Mouse (Mus musculus): ENCODE measurements around the gene Kcnj10. TPM values are rescaled to one million over a fixed set of nuclear protein-coding genes. Genes with fewer than 3 reads are reported as not detected.
A peak's percentile ranks its signal among the peaks of the same experiment; 100 is the strongest.

Gene Kcnj10
- polyA plus RNA-seq, 1 experiment from 2014 or later = 0.05 TPM

GRCm38 (mm10) chr1:172314911-172315310, 26.1 kb upstream of the Kcnj10 start:
- WGBS = 80% methylated on average over 3 of the region's 3 CpGs
- Histone ChIP-seq H3K27me3 (ENCODE audit: low read depth, poor library complexity, severe bottlenecking) (0 out of 2 replicates have a peak, but pooled peaks cover 11% of the 10 kb centered on the region), H3K27ac (no peak overlapping the region), H3K4me3 (no peak overlapping the region), H3K9me3 (replicated peaks) (no peaks in the 10 kb centered on the region), H3K4me1 (peaks cover 67% of the 10 kb centered on the region), H3K36me3 (peaks cover 32% of the 10 kb centered on the region)
- DNase-seq (ENCODE audit: low spot score) = no peak

- Histone ChIP-seq H3K4me1 (peaks cover 53% of the 10 kb centered on the region), H3K9me3 (replicated peaks) (no peaks in the 10 kb centered on the region), H3K36me3 (peaks cover 34% of the 10 kb centered on the region), H3K4me3 (peak overlapping the region; percentile 4; the same call in 1 of the 2 replicates), H3K27me3 (ENCODE audit: low read depth, poor library complexity, severe bottlenecking) (peaks cover 20% of the 10 kb centered on the region), H3K27ac (peak overlapping the region; percentile 61)
- WGBS = 62% methylated on average over 18 of the region's 18 CpGs
- no peak for DNase-seq (ENCODE audit: low spot score)
These were observed 23.6 kb upstream of the Kcnj10 start for GRCm38 (mm10) chr1:172317431-172317830.

- Histone ChIP-seq H3K9me3 (replicated peaks) (no peaks in the 10 kb centered on the region), H3K36me3 (peaks cover 34% of the 10 kb centered on the region), H3K27ac (no peak overlapping the region; the same call in 1 of the 2 replicates), H3K4me3 (no peak overlapping the region), H3K4me1 (peaks cover 48% of the 10 kb centered on the region), H3K27me3 (ENCODE audit: low read depth, poor library complexity, severe bottlenecking) (peaks cover 25% of the 10 kb centered on the region)
- WGBS = 59% methylated on average over 15 of the region's 15 CpGs
- DNase-seq (ENCODE audit: low spot score) = no peak
These were observed 23.1 kb upstream of the Kcnj10 start for GRCm38 (mm10) chr1:172317946-172318345.

GRCm38 (mm10) chr1:172318424-172319035, 22.5 kb upstream of the Kcnj10 start:
- Histone ChIP-seq H3K9me3 (replicated peaks) (no peaks in the 10 kb centered on the region), H3K4me3 (no peak overlapping the region), H3K27ac (0 out of 2 replicates have a peak overlapping the region, but pooled peaks have one; percentile 7), H3K27me3 (ENCODE audit: low read depth, poor library complexity, severe bottlenecking) (peaks cover 31% of the 10 kb centered on the region), H3K4me1 (peaks cover 42% of the 10 kb centered on the region), H3K36me3 (peaks cover 34% of the 10 kb centered on the region)
- 89% methylated on average over 19 of the region's 19 CpGs for WGBS
- no peak for DNase-seq (ENCODE audit: low spot score)

GRCm38 (mm10) chr1:172319346-172319745, 21.7 kb upstream of the Kcnj10 start:
- Histone ChIP-seq H3K27me3 (ENCODE audit: low read depth, poor library complexity, severe bottlenecking) (peaks cover 31% of the 10 kb centered on the region), H3K4me1 (peaks cover 34% of the 10 kb centered on the region), H3K27ac (no peak overlapping the region), H3K4me3 (no peak overlapping the region), H3K36me3 (peaks cover 34% of the 10 kb centered on the region), H3K9me3 (replicated peaks) (no peaks in the 10 kb centered on the region)
- WGBS = 83% methylated on average over 7 of the region's 7 CpGs
- no peak for DNase-seq (ENCODE audit: low spot score)

- H3K36me3 ChIP-seq = peaks cover 34% of the 10 kb centered on the region
- H3K27me3 ChIP-seq (ENCODE audit: low read depth, poor library complexity, severe bottlenecking) = peaks cover 37% of the 10 kb centered on the region
- H3K27ac ChIP-seq = 0 out of 2 replicates have a peak overlapping the region, but pooled peaks have one; percentile 17
- DNase-seq (ENCODE audit: low spot score) = no peak
- no peak overlapping the region for H3K4me3 ChIP-seq
- no peaks in the 10 kb centered on the region for H3K9me3 ChIP-seq (replicated peaks)
- peaks cover 34% of the 10 kb centered on the region for H3K4me1 ChIP-seq
- 30% methylated on average over 5 of the region's 5 CpGs for WGBS
These were observed 21.0 kb upstream of the Kcnj10 start for GRCm38 (mm10) chr1:172319921-172320411.

- WGBS = 49% methylated on average over 13 of the region's 13 CpGs
- no peak overlapping the region for H3K4me3 ChIP-seq
- H3K27me3 ChIP-seq (ENCODE audit: low read depth, poor library complexity, severe bottlenecking) = peaks cover 65% of the 10 kb centered on the region
- DNase-seq (ENCODE audit: low spot score) = no peak
- no peak overlapping the region for H3K27ac ChIP-seq
- H3K36me3 ChIP-seq = peaks cover 19% of the 10 kb centered on the region
- H3K9me3 ChIP-seq (replicated peaks) = no peaks in the 10 kb centered on the region
- H3K4me1 ChIP-seq = peaks cover 32% of the 10 kb centered on the region
These were observed 18.3 kb upstream of the Kcnj10 start for GRCm38 (mm10) chr1:172322725-172323124.

- no peak for DNase-seq (ENCODE audit: low spot score)
- Histone ChIP-seq H3K4me1 (peaks cover 26% of the 10 kb centered on the region), H3K27ac (no peak overlapping the region), H3K4me3 (no peak overlapping the region), H3K9me3 (replicated peaks) (no peaks in the 10 kb centered on the region), H3K27me3 (ENCODE audit: low read depth, poor library complexity, severe bottlenecking) (peaks cover 71% of the 10 kb centered on the region), H3K36me3 (peaks cover 13% of the 10 kb centered on the region)
- WGBS = 42% methylated on average over 5 of the region's 5 CpGs
These were observed 17.7 kb upstream of the Kcnj10 start for GRCm38 (mm10) chr1:172323298-172323697.

GRCm38 (mm10) chr1:172323801-172324359, 17.1 kb upstream of the Kcnj10 start:
- Histone ChIP-seq H3K36me3 (peaks cover 8% of the 10 kb centered on the region; the same call in 1 of the 2 replicates), H3K4me1 (peaks cover 23% of the 10 kb centered on the region), H3K27ac (no peak overlapping the region), H3K4me3 (no peak overlapping the region), H3K27me3 (ENCODE audit: low read depth, poor library complexity, severe bottlenecking) (peaks cover 72% of the 10 kb centered on the region), H3K9me3 (replicated peaks) (no peaks in the 10 kb centered on the region)
- no peak for DNase-seq (ENCODE audit: low spot score)
- 62% methylated on average over 6 of the region's 6 CpGs for WGBS

- Histone ChIP-seq H3K27me3 (ENCODE audit: low read depth, poor library complexity, severe bottlenecking) (peaks cover 80% of the 10 kb centered on the region), H3K9me3 (replicated peaks) (no peaks in the 10 kb centered on the region), H3K4me1 (peaks cover 18% of the 10 kb centered on the region), H3K36me3 (peaks cover 3% of the 10 kb centered on the region; the same call in 1 of the 2 replicates), H3K4me3 (no peak overlapping the region), H3K27ac (no peak overlapping the region)
- WGBS = 9% methylated on average over 7 of the region's 7 CpGs
- DNase-seq (ENCODE audit: low spot score) = peak; percentile 81
These were observed 16.3 kb upstream of the Kcnj10 start for GRCm38 (mm10) chr1:172324725-172325124.

- peaks cover 10% of the 10 kb centered on the region for H3K4me1 ChIP-seq
- no peaks in the 10 kb centered on the region; the same call in 1 of the 2 replicates for H3K36me3 ChIP-seq
- H3K9me3 ChIP-seq (replicated peaks) = no peaks in the 10 kb centered on the region
- H3K27ac ChIP-seq = no peak overlapping the region
- H3K27me3 ChIP-seq (ENCODE audit: low read depth, poor library complexity, severe bottlenecking) = peaks cover 92% of the 10 kb centered on the region
- DNase-seq (ENCODE audit: low spot score) = peak; percentile 79
- H3K4me3 ChIP-seq = peak overlapping the region; percentile 50
- WGBS = 19% methylated on average over 94 of the region's 94 CpGs
These were observed 15.1 kb upstream of the Kcnj10 start for GRCm38 (mm10) chr1:172325680-172326535.

- Histone ChIP-seq H3K4me1 (peaks cover 9% of the 10 kb centered on the region), H3K27ac (no peak overlapping the region), H3K36me3 (no peaks in the 10 kb centered on the region), H3K27me3 (ENCODE audit: low read depth, poor library complexity, severe bottlenecking) (peaks cover 98% of the 10 kb centered on the region), H3K9me3 (replicated peaks) (no peaks in the 10 kb centered on the region), H3K4me3 (peak overlapping the region; percentile 50)
- WGBS = 51% methylated on average over 11 of the region's 11 CpGs
- DNase-seq (ENCODE audit: low spot score) = no peak
These were observed 14.3 kb upstream of the Kcnj10 start for GRCm38 (mm10) chr1:172326684-172327083.

Measured in limb, embryonic 10.5 days (tissue).